Mouse (Mus musculus) forebrain, embryonic 14.5 days (tissue): ENCODE measurements at regions not wholly inside any gene's neighbourhood (a gene's known extent, or its start where the extent isn't known, plus 50 kb on each side); places are given as distances from the start of the nearest gene placed in this dataset.
"Not testable (repeated sequence)": the region's sequence is repeated elsewhere in the genome, so short reads cannot be mapped to it uniquely, and the experiment has no call there.

Experiments
- ATAC-seq: fragments of 200-750 bp; cut with Nextera tagmentation; 2 replicates; pipeline ENCODE4 v1.8.0; 2017; ENCODE audit warnings: mild to moderate bottlenecking, moderate library complexity
- DNase-seq: peaks from one replicate; pipeline ENCODE4 v3.0.0-alpha.2; 2015; ENCODE audit warnings: low spot score
- H3K27ac ChIP-seq: fragments of 300-500 bp; sonication (generic); 2 replicates; pipeline ENCODE4 v1.5.1; 2014; ENCODE audit warnings: low read depth, mild to moderate bottlenecking, control low read depth, low read length, moderate library complexity
- H3K27me3 ChIP-seq: fragments of 300-500 bp; sonication (generic); replicated peaks from 2 replicates; pipeline ENCODE4 v1.6.1; 2014; ENCODE audit warnings: low read length, control low read depth, mixed read lengths; ENCODE audit not compliant: control insufficient read depth, insufficient read depth
- H3K36me3 ChIP-seq: fragments of 300-500 bp; sonication (generic); 2 replicates; pipeline ENCODE4 v1.6.1; 2014; ENCODE audit warnings: low read length, control low read depth; ENCODE audit not compliant: control insufficient read depth, insufficient read depth
- H3K4me1 ChIP-seq: fragments of 300-500 bp; sonication (generic); 2 replicates; pipeline ENCODE4 v1.6.1; 2014; ENCODE audit warnings: antibody characterized with exemption, low read length, control low read depth; ENCODE audit not compliant: control insufficient read depth, insufficient read depth
- H3K4me2 ChIP-seq: fragments of 300-500 bp; sonication (generic); 2 replicates; pipeline ENCODE4 v1.6.1; 2014; ENCODE audit warnings: mild to moderate bottlenecking, control low read depth, low read length
- H3K4me3 ChIP-seq: fragments of 300-500 bp; sonication (generic); 2 replicates; pipeline ENCODE4 v1.5.1; 2014; ENCODE audit warnings: low read depth, low read length, control low read depth
- H3K9ac ChIP-seq: fragments of 300-500 bp; sonication (generic); 2 replicates; pipeline ENCODE4 v1.6.1; 2014; ENCODE audit warnings: mild to moderate bottlenecking, low read length, control low read depth, moderate library complexity
- H3K9me3 ChIP-seq: fragments of 300-500 bp; sonication (generic); replicated peaks from 2 replicates; pipeline ENCODE4 v1.6.1; 2016; ENCODE audit warnings: low read length, control low read depth, mixed read lengths; ENCODE audit not compliant: control insufficient read depth
- WGBS: fragments of 180-500 bp; shearing (Covaris S2); extraction: QIAGEN DNeasy Blood & Tissue Kit; methylation state at CpG from one replicate; pipeline ENCODE4 v1.1.7; 2014; 5-methylcytosine and 5-hydroxymethylcytosine counted together

DNA sequence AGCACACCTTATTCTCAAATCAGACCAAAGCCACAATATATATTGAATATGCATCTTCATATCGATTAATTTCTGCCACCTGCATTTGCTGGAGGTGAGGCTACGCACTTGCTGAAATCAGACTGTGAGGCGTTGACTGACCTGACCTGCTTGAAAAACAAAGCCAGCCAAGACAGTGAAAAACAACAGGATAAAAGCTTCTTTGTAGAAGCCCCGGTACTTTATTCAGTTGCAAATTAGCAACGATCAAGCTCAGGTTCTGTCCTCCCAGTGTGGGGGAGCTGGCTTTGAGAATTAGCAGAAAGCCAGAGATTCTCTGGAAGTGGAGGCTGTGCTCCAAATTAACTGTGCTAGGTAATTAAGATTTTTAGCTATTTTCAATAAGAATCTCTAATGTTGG is 100.6 kb downstream of the Vmn2r79 start:
- Histone ChIP-seq H3K4me2 (no peak overlapping the region), H3K9me3 (peaks cover 3% of the 10 kb centered on the region; the same call in 1 of the 2 replicates), H3K27ac (no peak overlapping the region), H3K4me3 (no peak overlapping the region), H3K27me3 (no peaks in the 10 kb centered on the region), H3K9ac (no peak overlapping the region), H3K4me1 (no peaks in the 10 kb centered on the region), H3K36me3 (no peaks in the 10 kb centered on the region)
- 42% methylated on average over 5 of the region's 5 CpGs for WGBS
- DNase-seq (no peak), ATAC-seq (no peak)

DNA sequence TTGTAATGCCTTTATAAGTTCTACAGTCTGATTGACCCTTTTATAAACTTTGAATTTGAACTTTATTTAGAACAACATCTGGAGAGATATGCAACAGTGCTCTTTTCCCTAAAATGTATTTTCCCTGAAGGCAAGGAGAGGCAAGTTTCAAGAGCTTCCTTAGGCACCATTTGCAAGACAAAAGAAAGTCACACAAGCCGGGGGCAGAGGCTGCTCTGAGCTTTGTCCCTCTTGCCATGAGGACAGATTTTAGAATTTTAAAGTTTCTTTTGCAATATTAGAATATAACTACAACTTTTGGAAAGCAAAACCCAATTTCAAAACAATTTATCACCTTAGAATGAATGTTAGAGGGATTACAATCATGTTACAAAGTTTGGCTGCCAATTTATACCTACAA is 103.7 kb downstream of the Vmn2r79 start:
- H3K9ac ChIP-seq, H3K27ac ChIP-seq, ATAC-seq, H3K4me1 ChIP-seq, H3K4me2 ChIP-seq, DNase-seq, H3K36me3 ChIP-seq, H3K4me3 ChIP-seq, H3K27me3 ChIP-seq, H3K9me3 ChIP-seq: not testable (repeated sequence)
- WGBS, result 41% methylated on average over 1 of the region's 1 CpGs

DNA sequence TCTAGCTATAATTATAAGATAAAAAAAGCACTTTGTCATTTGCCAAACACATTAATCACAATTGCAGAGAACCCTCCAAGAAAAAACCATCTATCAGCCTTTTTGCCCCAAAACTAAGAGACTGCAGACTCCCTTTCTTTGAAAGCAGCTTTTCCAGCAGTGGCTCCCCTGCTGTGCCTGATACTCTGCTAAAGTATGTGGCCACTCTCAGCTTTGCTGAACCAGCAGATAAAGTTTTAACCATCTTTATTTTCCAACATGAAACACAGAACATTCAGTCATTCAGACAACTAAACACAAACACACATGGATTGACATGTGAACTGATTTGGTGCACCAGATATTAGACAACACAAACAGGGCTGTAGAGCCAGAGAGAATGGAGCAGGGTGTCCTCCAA is 104.5 kb downstream of the Vmn2r79 start:
- not testable (repeated sequence) for H3K9ac ChIP-seq, H3K4me3 ChIP-seq, DNase-seq, H3K27me3 ChIP-seq, H3K9me3 ChIP-seq, ATAC-seq, H3K4me2 ChIP-seq, H3K4me1 ChIP-seq, H3K27ac ChIP-seq, H3K36me3 ChIP-seq

DNA sequence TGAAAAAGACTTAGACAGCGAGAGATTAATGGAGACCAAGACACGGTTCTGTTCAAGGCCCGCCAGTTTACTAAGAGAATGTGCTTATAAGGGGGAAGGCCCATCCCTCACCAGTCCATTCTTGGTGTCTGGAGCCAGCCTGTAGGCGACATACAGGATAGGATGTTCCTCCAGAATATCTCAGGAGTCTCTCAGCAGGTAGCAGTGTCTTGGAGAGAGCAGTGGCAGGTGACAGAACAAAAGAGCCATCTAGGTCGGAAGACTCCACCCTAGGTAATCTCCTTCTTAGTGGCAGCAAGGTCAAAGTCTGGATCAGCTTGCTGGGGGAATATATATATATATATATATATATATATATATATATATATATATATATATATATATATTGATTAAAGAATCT is 105.4 kb downstream of the Vmn2r79 start:
- H3K27me3 ChIP-seq, DNase-seq: not testable (repeated sequence)

DNA sequence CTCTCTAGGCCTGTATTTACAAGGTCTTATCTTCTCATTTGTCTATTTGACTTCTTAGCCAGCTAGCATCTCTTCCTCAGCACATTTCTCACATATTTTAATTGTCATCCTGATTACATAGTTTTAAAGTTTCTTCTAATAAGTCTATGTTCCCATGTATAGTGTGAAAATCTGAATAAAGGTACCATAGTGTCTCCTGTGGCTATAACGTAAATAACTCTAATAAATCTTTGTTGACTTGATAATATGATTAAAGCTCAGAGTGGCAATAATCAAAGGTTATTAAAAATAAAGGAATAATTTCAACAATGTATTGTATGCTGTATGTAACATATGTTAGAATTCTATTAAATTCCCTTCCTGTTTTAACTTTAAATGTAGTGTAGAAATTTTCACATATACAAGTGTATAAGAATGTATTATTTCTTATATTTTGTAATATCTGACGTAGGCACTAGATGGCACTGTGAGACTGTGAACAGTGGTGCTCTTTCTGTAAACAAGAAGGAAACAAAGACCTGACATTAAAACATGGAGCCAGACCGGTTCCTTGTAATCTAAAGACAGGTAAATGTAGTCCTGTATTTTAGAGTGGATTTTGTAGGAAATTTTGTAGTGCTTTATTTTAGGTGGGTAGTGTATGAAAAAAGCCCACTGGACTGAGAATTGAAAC is 114.5 kb downstream of the Vmn2r79 start:
- Histone ChIP-seq H3K4me2 (peak overlapping the region; percentile 40; the same call in 1 of the 2 replicates), H3K36me3 (no peaks in the 10 kb centered on the region), H3K4me3 (no peak overlapping the region), H3K9me3 (no peaks in the 10 kb centered on the region), H3K27ac (no peak overlapping the region), H3K4me1 (no peaks in the 10 kb centered on the region), H3K27me3 (no peaks in the 10 kb centered on the region), H3K9ac (peak overlapping the region; percentile 37; the same call in 1 of the 2 replicates)
- peak; percentile 90 for ATAC-seq
- WGBS, result 31% methylated on average over 3 of the region's 3 CpGs
- DNase-seq, result peak; percentile 92

More for the DNA sequence above, 105.4 kb downstream of the Vmn2r79 start:
- whole genome bisulfite sequencing, result 77% methylated on average over 5 of the region's 5 CpGs
- H3K4me2 ChIP-seq, ATAC-seq, H3K36me3 ChIP-seq, H3K27ac ChIP-seq, H3K9ac ChIP-seq, H3K4me3 ChIP-seq, H3K9me3 ChIP-seq, H3K4me1 ChIP-seq: not testable (repeated sequence)

DNA sequence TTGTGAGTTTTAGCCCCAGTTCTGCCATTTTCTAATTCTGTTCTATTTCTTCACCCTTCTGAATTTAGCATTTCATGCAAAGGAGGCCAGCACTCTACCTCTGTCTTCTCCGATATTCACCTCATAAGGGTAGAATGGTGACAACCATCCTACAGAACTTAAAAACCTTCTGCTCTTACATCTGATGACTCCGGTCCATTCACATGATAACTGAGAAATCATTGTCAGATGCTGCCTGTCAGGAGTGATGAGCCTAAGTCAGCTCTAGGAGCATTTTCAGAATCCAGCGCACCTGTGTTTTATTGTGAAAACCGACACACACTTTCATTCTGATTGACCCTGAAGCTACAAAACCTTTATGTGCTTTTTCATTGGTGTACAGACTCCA is 115.1 kb downstream of the Vmn2r79 start:
- H3K9me3 ChIP-seq, result no peaks in the 10 kb centered on the region
- WGBS, result 72% methylated on average over 4 of the region's 4 CpGs
- H3K4me2 ChIP-seq, result peak overlapping the region; percentile 40; the same call in 1 of the 2 replicates
- H3K27ac ChIP-seq, result no peak overlapping the region
- H3K9ac ChIP-seq, result peak overlapping the region; percentile 37; the same call in 1 of the 2 replicates
- H3K27me3 ChIP-seq, result no peaks in the 10 kb centered on the region
- ATAC-seq, result peak; percentile 61
- no peak overlapping the region for H3K4me3 ChIP-seq
- no peaks in the 10 kb centered on the region for H3K36me3 ChIP-seq
- H3K4me1 ChIP-seq, result no peaks in the 10 kb centered on the region
- peak; percentile 6 for DNase-seq

DNA sequence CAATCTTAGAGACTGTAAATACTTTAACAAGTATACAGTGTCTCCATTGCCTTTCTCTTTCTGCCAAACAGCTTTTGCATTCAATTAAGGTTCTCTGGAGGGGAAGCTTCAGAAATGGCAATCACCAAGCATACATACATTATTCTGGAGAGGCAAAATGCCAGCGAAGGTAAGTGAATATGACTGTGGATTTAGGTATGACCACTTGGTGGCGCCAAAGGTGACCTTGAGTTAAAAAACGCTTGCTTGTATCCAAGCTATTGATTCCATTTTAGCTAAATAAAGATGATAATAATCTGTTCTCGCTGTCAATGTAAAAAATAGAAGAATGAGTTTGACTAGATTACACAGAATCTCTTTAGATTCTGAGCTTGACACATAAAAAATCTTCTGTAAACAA is 117.7 kb downstream of the Vmn2r79 start:
- peak; percentile 45; the same call in 1 of the 2 replicates for ATAC-seq
- no peak overlapping the region for H3K4me3 ChIP-seq
- H3K9ac ChIP-seq, result no peak overlapping the region
- no peak overlapping the region for H3K27ac ChIP-seq
- no peak overlapping the region for H3K4me2 ChIP-seq
- H3K4me1 ChIP-seq, result no peaks in the 10 kb centered on the region
- peak; percentile 90 for DNase-seq
- WGBS, result 7% methylated on average over 4 of the region's 4 CpGs
- H3K9me3 ChIP-seq, result no peaks in the 10 kb centered on the region
- H3K36me3 ChIP-seq, result no peaks in the 10 kb centered on the region
- no peaks in the 10 kb centered on the region for H3K27me3 ChIP-seq

DNA sequence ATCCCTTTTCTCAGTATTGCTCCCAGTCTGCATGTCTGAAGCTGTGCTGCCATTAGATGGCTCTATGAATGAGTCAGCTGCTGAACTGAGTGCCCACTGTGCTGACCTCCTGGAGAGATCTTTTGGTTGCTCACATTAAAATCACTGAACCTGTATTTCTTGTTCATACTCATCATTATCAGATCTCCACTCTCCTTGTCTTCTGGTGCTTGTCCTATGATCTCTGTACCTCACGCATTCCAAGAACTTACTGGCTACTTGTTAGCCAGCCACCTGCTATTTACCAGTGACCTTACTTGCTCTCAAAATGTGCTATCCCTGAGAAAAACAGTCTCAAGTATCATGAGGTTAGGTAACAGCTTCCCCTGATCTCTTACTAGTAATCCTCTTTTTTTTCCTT is 123.4 kb upstream of the Nox4 start:
- no peak overlapping the region for H3K27ac ChIP-seq
- H3K4me2 ChIP-seq, result no peak overlapping the region
- H3K9ac ChIP-seq, result no peak overlapping the region
- no peaks in the 10 kb centered on the region for H3K36me3 ChIP-seq
- ATAC-seq, result no peak
- no peak for DNase-seq
- H3K9me3 ChIP-seq, result no peaks in the 10 kb centered on the region
- H3K4me1 ChIP-seq, result no peaks in the 10 kb centered on the region
- H3K27me3 ChIP-seq, result no peaks in the 10 kb centered on the region
- 94% methylated on average over 1 of the region's 1 CpGs for WGBS
- H3K4me3 ChIP-seq, result no peak overlapping the region

DNA sequence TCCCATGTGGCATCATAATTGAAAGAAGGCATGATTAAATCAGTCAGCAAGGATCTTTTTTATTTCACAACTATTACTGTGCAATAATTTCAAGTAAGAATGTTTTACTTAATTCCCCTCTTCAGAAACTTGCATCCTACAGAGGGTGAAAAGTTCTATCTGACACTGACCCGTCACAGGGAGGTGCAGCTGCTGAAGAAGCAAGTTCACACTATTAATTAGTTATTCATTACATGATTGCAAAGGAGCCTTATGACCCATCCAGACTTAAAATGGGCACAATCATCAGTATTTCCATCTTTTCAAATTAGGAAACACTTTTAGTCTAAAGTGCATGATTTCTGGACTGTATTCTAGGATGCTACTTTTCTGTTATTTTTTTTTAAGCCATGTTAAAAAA is 100.0 kb upstream of the Nox4 start:
- DNase-seq, result no peak
- H3K4me1 ChIP-seq, result no peaks in the 10 kb centered on the region
- 73% methylated on average over 1 of the region's 1 CpGs for WGBS
- no peak for ATAC-seq
- H3K9ac ChIP-seq, result no peak overlapping the region
- no peaks in the 10 kb centered on the region for H3K27me3 ChIP-seq
- H3K4me2 ChIP-seq, result no peak overlapping the region
- H3K4me3 ChIP-seq, result no peak overlapping the region
- H3K27ac ChIP-seq, result no peak overlapping the region
- no peaks in the 10 kb centered on the region for H3K36me3 ChIP-seq
- H3K9me3 ChIP-seq, result no peaks in the 10 kb centered on the region
